Mouse (Mus musculus) erythroblast, embryonic 14.5 days (primary cell): Measurements from ENCODE around the gene Scaf11.

ENCODE experiments used
- GATA1 ChIP-seq: IDR thresholded peaks from 2 replicates; pipeline ENCODE4 v1.6.1; 2012; ENCODE audit warnings: low read length, inconsistent platforms, mixed read lengths
- TAL1 ChIP-seq: IDR thresholded peaks from 3 replicates; pipeline ENCODE4 v1.6.1; 2012; ENCODE audit warnings: low read length, inconsistent platforms, mixed read lengths

DNA sequence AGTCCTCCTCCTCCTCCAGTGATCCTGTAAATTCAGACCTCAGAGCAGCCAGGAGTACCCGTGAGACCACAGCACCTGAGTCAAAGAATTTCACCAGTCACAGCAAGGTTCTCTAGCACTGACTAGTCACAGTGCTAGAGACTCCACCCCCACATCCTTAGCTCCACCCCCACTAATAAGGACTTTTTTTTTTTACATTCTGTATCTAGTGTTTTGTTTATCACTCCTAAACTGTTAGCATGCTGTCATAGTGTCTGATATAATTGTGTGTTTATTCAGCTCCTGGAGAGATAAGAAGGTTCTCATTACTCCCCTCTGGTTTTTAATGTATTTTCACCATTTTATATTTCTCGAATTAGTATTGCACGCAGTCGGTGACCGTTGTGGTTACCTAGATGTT, 29.5 kb upstream of the Scaf11 start:
- no peak for TF ChIP-seq TAL1
- no peak for TF ChIP-seq GATA1
